Mouse (Mus musculus) liver, postnatal 0 days (tissue): ENCODE measurements around the gene Mcu.

Source experiments
- CTCF ChIP-seq: sonication (generic); IDR thresholded peaks from 2 replicates; pipeline ENCODE4 v1.5.1; 2016; ENCODE audit warnings: antibody characterized with exemption, low read depth
- EP300 ChIP-seq: IDR thresholded peaks from 2 replicates; pipeline ENCODE4 v1.6.1; 2016; ENCODE audit warnings: antibody characterized with exemption, low read depth, mild to moderate bottlenecking

DNA sequence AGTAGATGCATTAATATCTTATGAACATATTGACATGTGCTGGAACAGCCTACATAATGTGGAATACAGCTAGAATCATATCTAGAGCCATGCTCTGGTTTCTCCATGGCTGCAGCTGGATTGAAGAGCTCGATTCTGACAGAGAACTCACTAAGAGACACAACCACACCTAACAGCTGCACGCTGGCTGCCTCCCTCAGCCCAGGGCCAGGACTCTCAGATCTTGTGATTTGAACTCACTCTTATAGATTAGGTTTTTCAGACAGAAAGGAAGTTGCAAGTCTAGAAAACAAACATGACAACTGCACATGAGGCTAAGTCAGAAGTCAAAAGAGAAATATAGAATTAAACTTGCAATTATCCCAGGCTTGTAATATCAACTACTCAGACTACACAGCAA lies 45.7 kb downstream of the Mcu start:
- TF ChIP-seq EP300 (no peak), CTCF (no peak)
